Mouse (Mus musculus): Measurements from ENCODE around the gene Ocrl. TPM values are rescaled to one million over a fixed set of nuclear protein-coding genes. Genes with fewer than 3 reads are reported as not detected.

Gene Ocrl
- polyA plus RNA-seq, 1 experiment from 2014 or later: 33.5 TPM

DNA sequence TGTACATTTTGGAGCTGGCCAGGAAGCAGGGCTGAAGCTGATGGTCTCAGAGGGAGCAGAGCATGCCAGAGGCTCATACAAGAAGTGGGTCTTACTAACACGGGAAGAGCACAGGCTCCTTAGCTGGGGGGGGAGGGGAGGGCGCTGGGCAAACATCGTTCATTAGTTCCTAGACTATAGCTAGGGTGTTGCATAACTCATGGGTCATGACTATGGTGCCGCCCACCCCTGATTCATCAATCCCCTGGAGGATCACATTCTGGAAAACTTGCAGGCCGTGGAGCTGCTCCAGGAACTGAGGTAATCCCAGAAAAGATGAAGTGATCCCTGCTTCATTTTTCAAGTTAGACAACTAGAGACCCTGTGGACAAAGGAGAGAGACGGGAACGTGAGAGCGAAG lies 75.8 kb downstream of the Ocrl start:
- Histone ChIP-seq H3K4me3 (no peak overlapping the region), H3K9ac (no peak overlapping the region), H3K36me3 (no peaks in the 10 kb centered on the region), H3K4me2 (no peak overlapping the region), H3K27me3 (no peaks in the 10 kb centered on the region), H3K4me1 (replicated peaks) (peaks cover 7% of the 10 kb centered on the region; the same call in 1 of the 2 replicates), H3K27ac (replicated peaks) (no peak overlapping the region), H3K9me3 (no peaks in the 10 kb centered on the region)
- no peak for ATAC-seq (ENCODE audit: low FRiP score, low read depth)
- WGBS: 75% methylated on average over 8 of the region's 8 CpGs

DNA sequence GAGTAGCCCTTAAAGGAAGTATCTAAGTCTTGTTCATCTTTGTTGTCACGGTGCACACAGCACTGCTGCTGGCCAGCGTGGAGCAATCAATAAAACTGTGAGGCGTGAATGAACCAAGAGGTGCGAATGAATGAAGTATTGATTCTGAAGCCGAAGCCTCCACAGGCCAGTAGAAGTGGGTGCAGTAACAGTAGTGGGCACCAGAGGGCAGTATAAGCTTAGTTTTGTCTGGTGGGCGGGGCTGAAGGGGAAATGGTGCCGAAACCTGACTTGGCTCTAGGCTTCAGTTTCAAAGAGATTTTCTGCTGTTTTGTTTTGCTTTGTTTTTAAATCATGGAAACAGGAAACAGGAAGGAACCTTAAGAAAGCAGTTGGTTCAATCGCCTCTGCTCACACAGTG lies 80.4 kb downstream of the Ocrl start:
- Histone ChIP-seq H3K4me1 (replicated peaks) (0 out of 2 replicates have a peak, but pooled peaks cover 3% of the 10 kb centered on the region), H3K27ac (replicated peaks) (no peak overlapping the region), H3K36me3 (no peaks in the 10 kb centered on the region), H3K4me3 (no peak overlapping the region), H3K27me3 (no peaks in the 10 kb centered on the region), H3K4me2 (peak overlapping the region; percentile 39), H3K9ac (no peak overlapping the region), H3K9me3 (no peaks in the 10 kb centered on the region)
- WGBS: 20% methylated on average over 8 of the region's 8 CpGs
- ATAC-seq (ENCODE audit: low FRiP score, low read depth): peak; percentile 75

- WGBS: 77% methylated on average over 8 of the region's 8 CpGs
- no peaks in the 10 kb centered on the region for H3K4me1 ChIP-seq (replicated peaks)
- H3K9me3 ChIP-seq: no peaks in the 10 kb centered on the region
- no peaks in the 10 kb centered on the region for H3K27me3 ChIP-seq
- no peaks in the 10 kb centered on the region for H3K36me3 ChIP-seq
- no peak overlapping the region for H3K4me3 ChIP-seq
- H3K4me2 ChIP-seq: no peak overlapping the region
- no peak overlapping the region for H3K9ac ChIP-seq
- H3K27ac ChIP-seq (replicated peaks): no peak overlapping the region
- no peak for ATAC-seq (ENCODE audit: low FRiP score, low read depth)
Measured at GRCm38 (mm10) chrX:47998412-47998811, 86.2 kb downstream of the Ocrl start.

GRCm38 (mm10) chrX:48001151-48001550 lies 89.0 kb downstream of the Ocrl start:
- no peak for ATAC-seq (ENCODE audit: low FRiP score, low read depth)
- Histone ChIP-seq H3K27ac (replicated peaks) (no peak overlapping the region), H3K4me1 (replicated peaks) (no peaks in the 10 kb centered on the region), H3K4me3 (no peak overlapping the region), H3K4me2 (no peak overlapping the region), H3K27me3 (no peaks in the 10 kb centered on the region), H3K9ac (no peak overlapping the region), H3K36me3 (no peaks in the 10 kb centered on the region), H3K9me3 (no peaks in the 10 kb centered on the region)
- WGBS: 84% methylated on average over 7 of the region's 7 CpGs

DNA sequence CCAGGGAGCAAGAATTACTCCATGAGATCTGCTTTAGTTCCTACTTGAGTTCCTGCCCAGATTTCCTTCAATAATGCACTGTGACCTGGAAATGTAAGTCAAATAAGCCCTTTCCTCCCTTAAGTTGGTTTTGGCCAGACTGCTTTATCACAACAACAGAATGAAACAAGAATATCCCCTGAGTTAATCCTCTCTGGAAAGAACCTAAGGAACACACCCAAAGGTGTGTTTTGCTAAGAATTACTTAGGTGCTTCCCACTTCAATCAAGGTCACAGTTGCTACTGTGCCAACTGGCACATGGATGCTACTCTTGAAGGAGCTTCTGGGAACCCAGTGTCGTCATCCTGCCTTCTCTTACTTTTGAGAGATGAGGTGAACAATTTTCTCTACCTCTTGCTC lies 92.6 kb downstream of the Ocrl start:
- Histone ChIP-seq H3K36me3 (no peaks in the 10 kb centered on the region), H3K4me1 (replicated peaks) (no peaks in the 10 kb centered on the region), H3K27ac (replicated peaks) (no peak overlapping the region), H3K4me2 (no peak overlapping the region), H3K27me3 (no peaks in the 10 kb centered on the region), H3K9ac (no peak overlapping the region), H3K4me3 (no peak overlapping the region), H3K9me3 (no peaks in the 10 kb centered on the region)
- ATAC-seq (ENCODE audit: low FRiP score, low read depth): no peak
- 96% methylated on average over 1 of the region's 1 CpGs for WGBS

DNA sequence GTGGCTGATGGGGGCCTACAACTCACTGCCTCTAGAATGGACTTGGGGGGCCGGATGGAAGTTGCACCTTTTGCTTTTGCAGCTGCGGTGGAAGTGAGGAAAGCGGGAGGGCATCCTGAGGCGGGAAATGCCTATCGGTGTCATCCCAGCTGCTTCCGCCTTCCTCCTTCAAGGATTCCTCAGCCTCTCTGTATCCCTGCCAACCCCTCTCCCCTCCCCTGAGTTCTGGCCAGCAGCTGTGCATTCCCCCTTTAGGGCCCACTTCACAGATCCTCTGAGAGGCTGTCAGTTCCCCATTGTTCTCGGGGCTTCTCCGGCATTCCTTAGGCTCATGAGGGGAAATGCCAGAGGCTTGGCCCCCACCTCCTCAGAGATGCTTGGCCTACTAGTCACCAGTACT lies 93.9 kb downstream of the Ocrl start:
- ATAC-seq (ENCODE audit: low FRiP score, low read depth): no peak

DNA sequence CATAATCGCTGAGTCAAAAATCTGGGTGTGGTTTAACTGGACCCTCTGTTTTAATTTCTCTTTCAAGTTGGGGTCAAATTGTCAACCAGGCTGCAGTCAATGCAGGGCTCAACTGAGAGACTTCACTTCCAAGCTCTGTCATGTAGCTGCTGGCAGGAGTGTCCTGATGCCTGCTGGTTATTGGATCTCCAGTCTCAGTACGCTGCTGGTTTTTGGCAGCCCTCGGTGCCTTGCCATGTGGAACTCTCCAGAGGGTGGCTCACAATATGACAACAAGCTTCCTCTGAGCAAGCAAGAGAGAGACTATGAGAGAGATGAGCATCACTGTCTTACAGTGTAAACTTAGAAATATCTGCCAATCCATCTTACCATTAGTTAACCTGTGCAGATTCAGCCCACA lies 99.5 kb downstream of the Ocrl start:
- H3K4me1 ChIP-seq (replicated peaks): peaks cover 7% of the 10 kb centered on the region
- no peak for ATAC-seq (ENCODE audit: low FRiP score, low read depth)
- 91% methylated on average over 3 of the region's 3 CpGs for WGBS
- H3K27ac ChIP-seq (replicated peaks): no peak overlapping the region
- H3K9me3 ChIP-seq: no peaks in the 10 kb centered on the region
- H3K4me3 ChIP-seq: no peak overlapping the region
- no peak overlapping the region for H3K4me2 ChIP-seq
- H3K27me3 ChIP-seq: no peaks in the 10 kb centered on the region
- no peak overlapping the region for H3K9ac ChIP-seq
- H3K36me3 ChIP-seq: no peaks in the 10 kb centered on the region

More for the DNA sequence above, 93.9 kb downstream of the Ocrl start:
- H3K36me3 ChIP-seq: no peaks in the 10 kb centered on the region
- WGBS: 54% methylated on average over 8 of the region's 8 CpGs
- H3K27me3 ChIP-seq: no peaks in the 10 kb centered on the region
- H3K9ac ChIP-seq: no peak overlapping the region
- H3K4me1 ChIP-seq (replicated peaks): no peaks in the 10 kb centered on the region
- no peak overlapping the region for H3K4me3 ChIP-seq
- no peaks in the 10 kb centered on the region for H3K9me3 ChIP-seq
- no peak overlapping the region for H3K4me2 ChIP-seq
- H3K27ac ChIP-seq (replicated peaks): no peak overlapping the region

Other genes starting within 250 kb of the Ocrl start
- 30.9 and 33.6 TPM in 2 replicates for gene Smarca1, start 19.4 kb upstream of the Ocrl start, polyA plus RNA-seq (2015; fragmentation: Nextera tagmentation; extraction: Ambion mirVana)
- gene Apln, start 122.5 kb downstream of the Ocrl start, polyA plus RNA-seq (2015; fragmentation: Nextera tagmentation; extraction: Ambion mirVana): 4.2 and 4.7 TPM in 2 replicates
- 0.58 and 0.92 TPM in 2 replicates for gene Xpnpep2, start 196.3 kb downstream of the Ocrl start, polyA plus RNA-seq (2015; fragmentation: Nextera tagmentation; extraction: Ambion mirVana)
- gene Sash3, start 234.0 kb downstream of the Ocrl start, polyA plus RNA-seq (2015; fragmentation: Nextera tagmentation; extraction: Ambion mirVana): 0.97 and 1.4 TPM in 2 replicates

All from hindbrain, embryonic 15.5 days (tissue).